Mouse (Mus musculus) embryonic fibroblast, embryonic 13.5 days (primary cell): ENCODE measurements at regions not wholly inside any gene's neighbourhood (a gene's known extent, or its start where the extent isn't known, plus 50 kb on each side); places are given as distances from the start of the nearest gene placed in this dataset.

Source experiments
- CTCF ChIP-seq: IDR thresholded peaks from 2 replicates; pipeline ENCODE4 v1.5.1; 2011; ENCODE audit warnings: mild to moderate bottlenecking, control low read depth, low read length, moderate library complexity, borderline replicate concordance; ENCODE audit not compliant: insufficient read depth
- POLR2A ChIP-seq: IDR thresholded peaks from 2 replicates; pipeline ENCODE4 v1.6.1; 2011; ENCODE audit warnings: low read depth, mild to moderate bottlenecking, control low read depth, low read length, moderate library complexity

- TF ChIP-seq CTCF (no peak), POLR2A (no peak)
Measured at GRCm38 (mm10) chrX:11552177-11552576, 224.6 kb downstream of the H2al1j start.
